ENCODE assay signal across 13 mouse cellular contexts in the genomic region with DNA sequence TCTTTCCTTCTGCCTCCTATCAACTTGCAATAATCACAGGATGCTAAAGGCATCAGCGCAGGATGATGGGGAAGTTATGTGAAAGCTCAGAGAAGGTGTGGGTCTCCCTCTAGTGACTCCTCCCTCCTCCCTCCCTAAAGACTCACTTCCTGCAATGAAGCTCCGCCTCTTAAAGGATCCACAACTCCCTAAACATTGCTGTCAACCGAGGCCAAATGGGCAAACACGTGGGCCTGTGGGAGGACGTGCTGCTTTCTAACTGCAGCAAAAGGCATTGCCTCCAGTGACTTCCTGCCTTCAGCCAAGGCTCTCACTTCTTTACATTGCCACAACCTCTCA. TPM values are rescaled to one million over a fixed set of nuclear protein-coding genes. Genes with fewer than 3 reads are reported as not detected.
DNase-seq lines count a peak whose midpoint lies in the region; ATAC-seq and TF ChIP-seq lines count a peak whose summit lies in the region.
"Had no signal": no experiment of that assay in that cellular context is flagged by ENCODE, and none has a peak within 500 bp of the region (broad histone marks: within the 10 kb centered on the region; RNA-seq: fewer than 3 reads in every experiment).

No protein-coding gene starts in this region.

- H3K36me3 ChIP-seq in heart, embryonic 13.5 days, result peaks cover 6% of the 10 kb centered on the region
- H3K36me3 ChIP-seq in heart, embryonic 12.5 days, result peaks cover 5% of the 10 kb centered on the region
- no peaks in the 10 kb centered on the region for H3K36me3 ChIP-seq in intestine, postnatal 0 days (ENCODE audit: control insufficient read depth, insufficient read depth)
- peaks cover 6% of the 10 kb centered on the region for H3K36me3 ChIP-seq in heart, embryonic 10.5 days
- H3K36me3 ChIP-seq: liver, embryonic 13.5 days had no signal

- H3K9ac ChIP-seq in heart, embryonic 13.5 days, result no peak overlapping the region
- H3K9ac ChIP-seq in heart, embryonic 12.5 days, result no peak overlapping the region
- H3K9ac ChIP-seq in intestine, postnatal 0 days (ENCODE audit: low read depth, low read length), result no peak overlapping the region
- H3K9ac ChIP-seq: forebrain, embryonic 12.5 days; liver, embryonic 13.5 days; neural tube, embryonic 13.5 days had no signal

- no peaks in the 10 kb centered on the region for H3K9me3 ChIP-seq in heart, embryonic 13.5 days
- H3K9me3 ChIP-seq in heart, embryonic 12.5 days (replicated peaks), result no peaks in the 10 kb centered on the region
- H3K9me3 ChIP-seq in intestine, postnatal 0 days (ENCODE audit: control insufficient read depth), result no peaks in the 10 kb centered on the region
- H3K9me3 ChIP-seq in heart, embryonic 10.5 days, result no peaks in the 10 kb centered on the region
- H3K9me3 ChIP-seq: forebrain, embryonic 12.5 days; liver, embryonic 13.5 days; neural tube, embryonic 13.5 days had no signal

- H3K4me3 ChIP-seq in heart, embryonic 13.5 days, result no peak overlapping the region
- H3K4me3 ChIP-seq in heart, embryonic 12.5 days, result no peak overlapping the region
- no peak overlapping the region for H3K4me3 ChIP-seq in intestine, postnatal 0 days (ENCODE audit: low read depth, low read length)
- H3K4me3 ChIP-seq in heart, embryonic 10.5 days, result no peak overlapping the region
- H3K4me3 ChIP-seq: forebrain, embryonic 12.5 days; left cerebral cortex, adult 2 months; liver, embryonic 13.5 days; neural tube, embryonic 13.5 days had no signal

- no peak overlapping the region for H3K27ac ChIP-seq in heart, embryonic 13.5 days (replicated peaks)
- no peak overlapping the region for H3K27ac ChIP-seq in heart, embryonic 12.5 days (ENCODE audit: poor library complexity, severe bottlenecking)
- no peak overlapping the region for H3K27ac ChIP-seq in intestine, postnatal 0 days (ENCODE audit: low read depth, low read length)
- no peak overlapping the region for H3K27ac ChIP-seq in heart, embryonic 10.5 days
- H3K27ac ChIP-seq: forebrain, embryonic 12.5 days; left cerebral cortex, adult 2 months; liver, embryonic 13.5 days; neural tube, embryonic 13.5 days had no signal

- peaks cover 15% of the 10 kb centered on the region for H3K4me1 ChIP-seq in heart, embryonic 13.5 days
- H3K4me1 ChIP-seq in heart, embryonic 12.5 days (replicated peaks), result peaks cover 19% of the 10 kb centered on the region
- 0 out of 2 replicates have a peak, but pooled peaks cover 3% of the 10 kb centered on the region for H3K4me1 ChIP-seq in intestine, postnatal 0 days (replicated peaks; ENCODE audit: control insufficient read depth, insufficient read depth, low read length)
- H3K4me1 ChIP-seq in heart, embryonic 10.5 days, result peaks cover 24% of the 10 kb centered on the region

- 20% methylated on average over 5 of the region's 5 CpGs for WGBS in heart, embryonic 13.5 days
- WGBS in heart, embryonic 12.5 days, result 22% methylated on average over 5 of the region's 5 CpGs
- WGBS in intestine, postnatal 0 days, result 30% methylated on average over 5 of the region's 5 CpGs
- 29% methylated on average over 5 of the region's 5 CpGs for WGBS in heart, embryonic 10.5 days

- H3K27me3 ChIP-seq in heart, embryonic 13.5 days (replicated peaks), result peaks cover 32% of the 10 kb centered on the region
- H3K27me3 ChIP-seq in heart, embryonic 12.5 days (replicated peaks), result peaks cover 9% of the 10 kb centered on the region
- peaks cover 9% of the 10 kb centered on the region; the same call in 1 of the 2 replicates for H3K27me3 ChIP-seq in intestine, postnatal 0 days (replicated peaks; ENCODE audit: control insufficient read depth, insufficient read depth, low read length)
- peaks cover 19% of the 10 kb centered on the region for H3K27me3 ChIP-seq in heart, embryonic 10.5 days (ENCODE audit: insufficient read depth, poor library complexity, severe bottlenecking)

- ATAC-seq in heart, embryonic 13.5 days (ENCODE audit: extremely low read depth, insufficient number of reproducible peaks, low FRiP score, low TSS enrichment), result no peak
- ATAC-seq in heart, embryonic 12.5 days (ENCODE audit: insufficient number of reproducible peaks, low FRiP score), result no peak
- ATAC-seq in intestine, postnatal 0 days, result no peak
- ATAC-seq in frontal cortex, adult (ENCODE audit: low TSS enrichment), result no peak; the same call in 1 of the 2 replicates

- peak overlapping the region; percentile 6; the same call in 1 of the 2 replicates for H3K4me2 ChIP-seq in heart, embryonic 13.5 days
- H3K4me2 ChIP-seq in heart, embryonic 12.5 days, result no peak overlapping the region
- H3K4me2 ChIP-seq in intestine, postnatal 0 days (replicated peaks; ENCODE audit: low read depth), result peak overlapping the region; percentile 2; the same call in 1 of the 2 replicates
- H3K4me2 ChIP-seq: forebrain, embryonic 12.5 days; liver, embryonic 13.5 days; neural tube, embryonic 13.5 days had no signal

- peak; percentile 44 for DNase-seq in thymus, postnatal 0 days (ENCODE audit: low spot score)
- no peak for DNase-seq in thymus, postnatal 10 days (ENCODE audit: low spot score in 2 of 2)
- DNase-seq in heart, embryonic 10.5 days (ENCODE audit: low spot score), result no peak
- no peak for DNase-seq in spleen, postnatal 10 days (ENCODE audit: low spot score in 2 of 2)
- DNase-seq: kidney, adult 9 months; liver, embryonic 13.5 days had no signal

- no peak for TF ChIP-seq CTCF in intestine, postnatal 0 days (IDR thresholded peaks at IDR 0.05; ENCODE audit: low read depth)

RNA-seq across cellular contexts. Expression of a gene that starts 3.0 kb away (rescaled TPM):
- not detected in 2 replicates for polyA plus RNA-seq in heart, embryonic 13.5 days (2015; fragmentation: Nextera tagmentation; extraction: Ambion mirVana)
- polyA plus RNA-seq in heart, embryonic 12.5 days (2016; fragmentation: Nextera tagmentation; extraction: Ambion mirVana), result 0.04 and 0.09 TPM in 2 replicates
- polyA plus RNA-seq in thymus, postnatal 0 days (2015; fragmentation: Nextera tagmentation; extraction: Ambion mirVana), result 0.46 and 0.51 TPM in 2 replicates
- polyA plus RNA-seq in intestine, postnatal 0 days (2015; fragmentation: Nextera tagmentation; extraction: Ambion mirVana), result 1.2 and 1.3 TPM in 2 replicates
- 0.26 TPM in 1 of 2 replicates, not detected in the other for polyA plus RNA-seq in heart, embryonic 10.5 days (2016; fragmentation: Nextera tagmentation; extraction: Ambion mirVana)
